Mouse (Mus musculus) retina, adult 2 months (tissue): ENCODE measurements around the gene Yy1.

Experiments
- DNase-seq: peaks from one replicate; pipeline ENCODE4 v3.0.0-alpha.2; 2012; ENCODE audit warnings: low read depth, low spot score

Gene Yy1

DNA sequence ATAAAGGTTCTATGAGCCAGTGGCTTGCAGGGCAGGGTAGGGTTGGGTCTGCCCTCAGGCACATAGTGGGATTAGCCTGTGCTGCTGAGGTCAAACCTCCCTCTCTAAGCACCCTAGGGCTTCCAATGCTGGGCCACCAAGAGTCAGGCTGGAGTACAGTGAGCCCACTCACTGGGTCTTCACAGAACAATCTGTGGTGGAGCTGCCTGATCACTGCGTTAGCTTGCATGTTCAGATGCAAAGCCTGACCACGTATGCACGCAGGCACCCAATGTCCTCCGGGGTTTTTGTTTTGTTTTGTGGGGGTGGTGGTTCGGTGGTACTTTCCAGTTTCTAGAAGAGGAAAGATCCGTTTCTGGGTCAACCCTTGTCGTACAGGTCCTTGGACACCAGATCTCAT, 64.3 kb downstream of the Yy1 start:
- no peak for DNase-seq

DNA sequence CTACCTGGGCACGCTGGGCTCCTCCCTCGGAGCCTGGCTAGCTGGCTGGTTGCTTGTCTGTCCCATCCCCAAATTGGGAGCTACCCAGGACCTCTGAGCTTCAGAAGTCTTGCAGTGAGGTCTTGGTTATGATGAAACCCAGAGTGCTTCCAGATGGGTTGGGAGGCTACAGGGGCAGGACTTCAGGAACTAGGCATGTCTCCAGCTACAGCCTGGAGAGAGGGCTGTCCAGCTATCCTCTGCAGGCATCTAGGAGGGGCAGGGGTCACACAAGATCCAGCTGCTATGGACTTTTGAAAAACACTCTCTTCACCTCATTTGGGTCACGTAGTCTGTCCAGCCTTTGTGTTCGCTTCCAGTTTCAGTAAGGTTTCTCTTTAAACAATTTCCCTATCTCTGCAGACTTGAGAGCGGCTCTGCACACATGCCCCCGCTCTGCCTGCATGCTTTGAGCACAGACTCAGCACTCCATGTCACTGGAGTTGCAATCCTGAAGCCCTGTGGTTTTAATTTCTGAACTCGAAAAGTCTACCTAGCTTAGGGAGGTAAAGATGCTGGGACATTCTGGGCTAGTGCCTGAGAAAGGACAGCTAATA, 64.9 kb downstream of the Yy1 start:
- DNase-seq = no peak

DNA sequence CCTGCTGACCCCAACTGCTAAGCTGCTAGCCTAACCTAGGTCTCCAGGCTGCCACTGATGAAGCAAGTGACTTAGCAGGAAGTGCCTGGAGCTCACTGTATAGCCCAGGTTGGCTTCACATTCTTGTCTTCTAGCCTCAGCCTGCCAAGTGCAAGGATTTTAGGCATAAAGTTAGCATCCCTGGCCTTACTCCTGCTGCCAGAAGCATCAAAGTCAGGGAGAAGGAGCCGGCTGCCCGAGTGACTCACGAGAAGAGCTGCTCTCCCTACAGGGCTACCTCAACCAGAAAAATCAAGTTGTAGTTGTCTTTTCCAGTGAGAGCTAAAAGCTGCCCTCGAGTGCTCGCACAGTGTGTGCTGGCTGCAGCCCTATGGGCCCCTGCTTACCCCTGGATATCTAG, 65.7 kb downstream of the Yy1 start:
- no peak for DNase-seq

DNA sequence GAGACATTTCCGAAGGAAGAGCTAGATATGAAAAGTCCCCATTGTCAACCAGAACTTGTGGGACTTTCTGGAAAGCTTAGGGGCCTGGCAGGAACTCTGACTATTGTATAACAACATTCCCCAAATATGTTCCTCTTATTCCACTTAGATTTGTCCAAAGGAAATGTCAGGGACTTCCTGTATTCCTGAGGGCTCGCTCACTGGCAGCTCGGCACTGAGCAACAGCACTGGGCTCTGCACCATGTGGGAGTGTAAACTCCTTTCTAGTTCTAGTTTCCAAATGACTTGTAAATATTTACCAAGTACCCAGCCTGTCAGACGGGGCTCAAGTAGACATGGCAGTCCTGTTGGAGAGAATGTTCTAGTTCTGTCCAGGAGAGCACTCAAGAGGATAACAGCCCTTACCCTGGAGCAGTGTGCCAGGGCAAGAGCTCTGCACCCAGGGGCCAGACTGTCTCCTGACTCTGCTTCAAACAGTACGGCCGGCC, 72.3 kb downstream of the Yy1 start:
- DNase-seq = no peak

DNA sequence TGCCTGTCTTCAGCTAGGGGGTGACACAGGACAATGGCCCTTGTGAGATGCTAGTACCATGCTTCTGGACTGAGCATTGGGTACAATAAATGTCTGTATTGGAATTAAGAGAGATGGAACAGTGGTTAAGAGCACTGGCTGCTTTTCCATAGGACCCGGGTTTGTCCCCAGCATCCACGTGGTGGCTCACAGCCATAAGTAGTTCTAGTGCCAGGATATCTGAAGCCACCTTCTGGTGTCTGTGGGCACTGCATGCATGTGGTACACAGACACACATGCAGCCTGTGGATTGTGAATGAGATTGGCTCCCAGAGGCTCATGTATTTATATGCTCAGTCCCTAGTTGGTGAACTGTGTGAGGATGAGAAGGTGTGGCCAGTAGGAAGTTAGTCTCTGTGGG, 76.8 kb downstream of the Yy1 start:
- DNase-seq = no peak
